Mouse (Mus musculus) cerebellum, adult 2 months (tissue): ENCODE results near the gene Ednra.

Experiments
- CTCF ChIP-seq: fragments of 200-500 bp; IDR thresholded peaks from 2 replicates; pipeline ENCODE4 v1.5.1; 2011; ENCODE audit warnings: low read depth, mild to moderate bottlenecking, control low read depth, low read length, moderate library complexity, borderline replicate concordance; ENCODE audit not compliant: insufficient read depth
- POLR2A ChIP-seq: fragments of 200-500 bp; IDR thresholded peaks from 2 replicates; pipeline ENCODE4 v1.6.1; 2011; ENCODE audit warnings: low read length, control low read depth, borderline replicate concordance; ENCODE audit not compliant: insufficient read depth

DNA sequence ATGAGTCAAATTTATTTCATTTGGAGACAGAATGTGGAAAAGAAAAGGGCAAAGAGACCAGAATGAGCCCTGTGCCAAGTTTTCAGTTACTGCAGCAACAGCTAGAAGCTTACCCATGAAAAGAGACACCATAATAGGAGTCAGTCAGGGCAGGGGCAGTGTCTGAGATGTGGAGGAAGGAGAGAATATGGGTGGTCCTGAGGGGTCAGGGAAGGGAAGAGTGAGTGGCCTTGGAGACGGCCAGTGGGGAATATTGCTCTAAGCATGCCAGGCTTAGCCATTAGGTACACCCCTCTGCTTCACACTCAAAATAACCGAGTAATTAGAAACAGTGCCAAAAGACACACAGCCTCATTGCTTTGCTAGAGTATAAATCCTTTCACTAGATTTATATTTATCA lies 9.5 kb upstream of the Ednra start:
- TF ChIP-seq POLR2A (no peak), CTCF (no peak)
